Mouse (Mus musculus) forebrain, embryonic 12.5 days (tissue): ENCODE measurements around the gene Naxd. TPM values are rescaled to one million over a fixed set of nuclear protein-coding genes. Genes with fewer than 3 reads are reported as not detected.
A peak's percentile ranks its signal among the peaks of the same experiment; 100 is the strongest.

ENCODE experiments used
- ATAC-seq: fragments of 200-750 bp; cut with Nextera tagmentation; 2 replicates; pipeline ENCODE4 v1.8.0; 2017; ENCODE audit warnings: moderate TSS enrichment; ENCODE audit not compliant: low FRiP score
- H3K27ac ChIP-seq: fragments of 300-500 bp; sonication (generic); 2 replicates; pipeline ENCODE4 v1.5.1; 2016; ENCODE audit warnings: mild to moderate bottlenecking
- H3K27me3 ChIP-seq: fragments of 300-500 bp; sonication (generic); 2 replicates; pipeline ENCODE4 v1.6.1; 2016; ENCODE audit warnings: mild to moderate bottlenecking
- H3K36me3 ChIP-seq: fragments of 300-500 bp; sonication (generic); replicated peaks from 2 replicates; pipeline ENCODE4 v1.6.1; 2016; ENCODE audit warnings: mild to moderate bottlenecking
- H3K4me1 ChIP-seq: fragments of 300-500 bp; sonication (generic); 2 replicates; pipeline ENCODE4 v1.6.1; 2016
- H3K4me2 ChIP-seq: fragments of 300-500 bp; sonication (generic); 2 replicates; pipeline ENCODE4 v1.6.1; 2016; ENCODE audit warnings: mild to moderate bottlenecking, moderate library complexity
- H3K4me3 ChIP-seq: fragments of 300-500 bp; sonication (generic); replicated peaks from 2 replicates; pipeline ENCODE4 v1.5.1; 2016; ENCODE audit warnings: mild to moderate bottlenecking
- H3K9ac ChIP-seq: fragments of 300-500 bp; sonication (generic); 2 replicates; pipeline ENCODE4 v1.6.1; 2016; ENCODE audit warnings: mild to moderate bottlenecking
- H3K9me3 ChIP-seq: fragments of 300-500 bp; sonication (generic); 2 replicates; pipeline ENCODE4 v1.6.1; 2016
- WGBS: fragments of 180-500 bp; shearing (Covaris S2); methylation state at CpG from one replicate; pipeline ENCODE4 v1.1.7; 2016; 5-methylcytosine and 5-hydroxymethylcytosine counted together
- polyA plus RNA-seq: library from polyadenylated mRNA; unstranded; fragments of >200 nt; fragmentation: Nextera tagmentation; extraction: Ambion mirVana; gene quantifications from 2 replicates; pipeline ENCODE4 v1.2.1, GENCODE M21; 2016

The Naxd gene
- polyA plus RNA-seq, 1 experiment from 2014 or later: 127 TPM

DNA sequence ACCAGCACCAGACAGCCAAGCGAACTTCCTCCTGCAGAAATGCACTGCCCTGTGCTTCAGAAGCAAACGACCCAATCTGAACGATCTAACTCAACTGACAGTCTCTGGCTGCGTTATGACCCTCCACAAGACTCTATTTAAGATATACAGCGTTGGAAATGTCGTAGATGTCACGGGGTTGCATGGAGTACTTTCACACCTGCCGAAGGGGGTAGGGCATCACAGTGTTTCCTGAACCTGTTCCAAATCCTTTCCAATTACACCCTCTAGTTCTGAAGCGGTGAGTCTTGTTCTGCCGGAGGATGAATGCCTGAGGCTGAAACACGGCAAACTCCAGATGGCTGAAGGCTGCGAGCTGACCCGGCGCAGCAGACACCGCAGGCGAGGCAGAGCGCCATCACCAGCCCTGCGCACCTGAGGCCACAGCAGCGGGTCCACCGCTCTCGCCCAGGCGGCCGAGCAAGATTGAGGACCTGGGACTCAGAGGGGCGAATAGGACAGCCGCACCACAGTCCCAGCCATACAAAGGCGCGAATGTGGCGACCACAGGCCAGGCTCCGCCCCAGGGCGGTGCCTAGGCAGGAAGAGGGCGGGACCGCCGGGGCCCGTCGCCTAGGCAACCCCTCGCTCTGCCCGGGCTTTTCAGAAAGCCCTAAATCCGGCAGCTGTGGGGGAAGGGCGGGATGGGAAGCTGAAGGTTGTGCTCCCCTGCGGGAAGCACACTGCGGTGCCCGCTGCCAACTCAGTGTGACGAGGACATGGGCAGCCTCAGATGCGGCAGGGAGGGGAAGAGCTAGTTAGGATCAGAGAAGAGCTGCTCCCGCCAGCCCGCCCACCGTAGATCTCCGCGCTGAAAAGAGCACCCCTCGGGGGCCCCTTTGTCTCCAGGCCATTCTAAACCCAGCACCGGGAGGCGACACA, 57.8 kb downstream of the Naxd start, which contains the start of gene Ing1:
TSS of gene Ing1 (plus strand) at position 773 of the 921 bp plus-strand sequence.
- Histone ChIP-seq H3K4me2 (peak within 1 kb of the TSS; percentile 63), H3K9me3 (no peaks in the 10 kb centered on the region), H3K27ac (peak within 1 kb of the TSS; percentile 100), H3K9ac (peak within 1 kb of the TSS; percentile 96), H3K36me3 (no peaks in the 10 kb centered on the region), H3K27me3 (no peaks in the 10 kb centered on the region), H3K4me1 (peaks cover 36% of the 10 kb centered on the region), H3K4me3 (peak within 1 kb of the TSS; percentile 98)
- WGBS: under 1% methylated on average over 52 of the region's 52 CpGs
- peak; percentile 84 for ATAC-seq

DNA sequence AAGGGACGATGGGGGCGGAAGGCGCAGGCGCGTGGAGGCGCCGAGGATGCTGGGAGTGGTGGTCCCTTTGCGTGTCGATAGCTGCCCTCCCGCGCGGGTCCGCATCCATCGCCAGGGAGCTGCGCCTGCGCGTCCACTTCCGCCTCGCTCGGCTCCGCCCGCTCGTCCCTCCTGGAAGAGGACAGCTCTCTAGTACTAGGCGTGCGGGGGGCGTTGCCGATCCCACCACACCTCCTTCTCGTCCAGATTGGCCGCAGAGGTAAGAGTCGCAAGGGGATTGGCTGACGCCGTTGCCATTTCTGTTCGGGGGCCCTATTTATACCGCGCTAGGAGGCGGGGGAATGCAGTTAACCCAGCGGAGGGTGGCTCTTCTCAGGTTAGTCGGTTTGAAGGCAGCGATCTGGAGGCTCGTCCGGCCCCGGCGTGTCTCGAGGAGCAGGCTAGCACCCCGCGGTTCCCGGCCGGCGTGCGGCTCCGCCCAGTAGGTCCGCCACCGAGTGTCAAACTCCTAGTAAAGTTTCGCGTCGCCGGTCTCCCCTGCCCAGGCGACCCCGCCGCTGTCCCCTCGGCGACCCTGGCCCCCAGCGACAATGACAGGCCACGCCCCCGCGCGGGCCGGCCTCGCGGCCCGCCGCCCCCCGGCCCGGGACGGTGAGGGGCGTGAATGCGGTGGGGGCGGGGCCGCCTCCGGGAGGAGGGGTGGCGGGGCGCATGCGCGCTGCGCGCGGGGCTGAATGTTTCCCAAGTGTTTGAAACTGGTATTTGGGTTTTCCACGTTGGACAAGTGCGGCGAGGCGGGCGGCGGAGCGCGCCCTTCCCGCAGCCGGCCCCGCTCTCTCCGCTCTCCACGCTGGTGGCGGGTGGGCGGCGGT, 58.6 kb downstream of the Naxd start:
- peak overlapping the region; percentile 96 for H3K9ac ChIP-seq
- peaks cover 35% of the 10 kb centered on the region for H3K4me1 ChIP-seq
- H3K4me2 ChIP-seq: peak overlapping the region; percentile 63
- H3K9me3 ChIP-seq: no peaks in the 10 kb centered on the region
- peak overlapping the region; percentile 98 for H3K4me3 ChIP-seq
- peak; percentile 90 for ATAC-seq
- H3K27me3 ChIP-seq: no peaks in the 10 kb centered on the region
- no peaks in the 10 kb centered on the region for H3K36me3 ChIP-seq
- H3K27ac ChIP-seq: peak overlapping the region; percentile 100
- WGBS: under 1% methylated on average over 103 of the region's 103 CpGs

DNA sequence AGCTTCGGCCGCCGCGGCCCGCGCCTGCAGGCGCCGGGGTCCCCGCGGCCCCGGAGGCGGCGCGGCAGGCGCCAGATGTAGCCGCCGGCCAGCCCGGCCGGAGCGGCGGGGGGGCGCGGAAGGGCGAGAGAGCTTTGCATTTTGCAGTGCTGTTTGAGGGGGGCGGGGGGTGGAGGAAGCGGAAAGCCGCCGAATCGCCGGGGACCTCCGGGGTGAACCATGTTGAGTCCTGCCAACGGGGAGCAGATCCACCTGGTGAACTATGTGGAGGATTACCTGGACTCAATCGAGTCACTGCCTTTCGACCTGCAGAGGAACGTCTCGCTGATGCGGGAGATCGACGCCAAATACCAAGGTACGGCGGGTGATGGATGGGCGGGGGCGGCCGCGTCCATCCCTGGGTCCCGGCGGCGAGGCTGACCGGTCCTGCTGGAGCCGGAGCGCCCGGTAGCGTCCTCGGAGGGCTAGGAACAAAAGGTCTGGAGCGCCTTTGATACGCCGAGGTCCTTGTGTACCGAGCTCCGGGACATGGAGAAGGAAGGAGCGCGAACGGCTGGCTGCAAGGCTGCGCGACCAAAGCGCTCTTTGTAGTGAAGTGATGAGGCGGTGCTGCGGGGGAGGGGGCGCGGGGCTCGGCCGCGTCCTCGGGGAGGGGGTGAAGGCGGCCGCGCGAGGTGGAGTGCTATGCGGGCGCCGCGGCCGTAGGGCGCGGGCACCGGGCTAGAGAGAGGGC, 59.6 kb downstream of the Naxd start:
- WGBS: under 1% methylated on average over 84 of the region's 85 CpGs
- Histone ChIP-seq H3K4me2 (peak overlapping the region; percentile 63), H3K4me3 (peak overlapping the region; percentile 98), H3K36me3 (peaks cover 9% of the 10 kb centered on the region), H3K4me1 (peaks cover 33% of the 10 kb centered on the region), H3K9ac (peak overlapping the region; percentile 96), H3K27ac (peak overlapping the region; percentile 100), H3K9me3 (no peaks in the 10 kb centered on the region), H3K27me3 (no peaks in the 10 kb centered on the region)
- ATAC-seq: no peak

DNA sequence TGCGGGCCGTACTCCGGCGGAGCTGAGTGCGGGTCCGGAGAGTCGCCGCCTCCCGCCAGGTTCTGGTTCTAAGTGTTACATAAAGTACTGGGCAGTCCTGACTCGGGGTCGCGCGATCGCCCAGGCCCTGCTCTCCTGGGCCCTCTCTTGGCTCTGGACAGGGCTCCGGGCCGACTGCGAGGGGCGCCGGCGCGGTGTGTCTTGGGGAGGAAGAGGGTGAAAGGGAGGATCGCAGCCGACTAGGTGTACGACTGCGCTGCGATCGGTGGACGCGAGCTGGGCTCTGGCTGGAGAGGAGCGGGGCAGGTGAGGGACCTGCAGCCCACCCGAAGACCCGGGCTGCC, 60.1 kb downstream of the Naxd start:
- no peaks in the 10 kb centered on the region for H3K9me3 ChIP-seq
- H3K27ac ChIP-seq: peak overlapping the region; percentile 100
- WGBS: under 1% methylated on average over 27 of the region's 32 CpGs
- H3K9ac ChIP-seq: peak overlapping the region; percentile 96
- no peaks in the 10 kb centered on the region for H3K27me3 ChIP-seq
- peak overlapping the region; percentile 98 for H3K4me3 ChIP-seq
- no peak for ATAC-seq
- peak overlapping the region; percentile 63 for H3K4me2 ChIP-seq
- H3K4me1 ChIP-seq: peaks cover 33% of the 10 kb centered on the region
- H3K36me3 ChIP-seq: peaks cover 14% of the 10 kb centered on the region

DNA sequence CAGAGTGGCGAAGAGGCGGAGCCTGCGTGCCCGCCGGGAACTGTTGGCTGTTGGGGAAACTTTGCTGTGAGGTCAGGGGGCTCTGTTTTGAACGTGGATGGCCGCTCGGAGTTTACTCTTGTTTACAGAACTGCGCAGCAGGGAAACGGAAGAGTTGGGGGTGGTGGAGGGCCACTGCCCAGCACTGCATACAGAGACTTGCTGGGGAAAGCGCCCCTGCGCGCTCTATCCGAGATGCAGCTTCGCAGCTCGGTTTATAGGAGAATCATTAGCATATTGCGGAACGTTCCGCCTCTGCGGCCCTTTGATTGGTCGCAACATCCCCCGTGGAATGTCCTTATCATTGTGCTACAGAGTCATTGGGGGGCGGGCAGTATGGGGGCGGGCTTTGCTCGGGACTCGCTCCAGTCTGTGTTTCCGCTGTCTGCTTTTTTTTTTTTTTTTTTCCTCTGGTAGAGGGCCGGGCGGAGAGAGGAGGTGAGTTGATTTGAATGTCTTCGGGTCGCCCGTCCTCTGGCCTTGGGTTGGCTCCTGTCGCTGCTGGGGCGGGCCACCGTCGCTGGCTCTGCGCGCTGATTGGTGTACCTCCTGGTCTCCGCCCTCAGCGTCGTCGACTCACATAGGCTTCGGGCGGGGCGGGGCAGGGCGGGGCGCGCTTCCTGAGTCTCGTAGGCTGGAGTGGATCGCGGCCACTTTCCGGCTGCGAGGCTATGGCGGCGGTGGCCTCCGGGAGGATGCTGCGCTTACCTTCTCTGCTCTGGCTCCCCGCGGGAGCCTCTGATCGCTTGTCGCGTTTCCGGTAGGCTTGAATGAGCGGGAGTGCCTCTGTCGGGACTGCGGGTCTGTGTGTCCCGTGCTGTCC, 60.7 kb downstream of the Naxd start:
- Histone ChIP-seq H3K9me3 (no peaks in the 10 kb centered on the region), H3K9ac (peak overlapping the region; percentile 96), H3K36me3 (peaks cover 16% of the 10 kb centered on the region), H3K27me3 (no peaks in the 10 kb centered on the region), H3K4me3 (peak overlapping the region; percentile 98), H3K4me2 (peak overlapping the region; percentile 71), H3K27ac (peak overlapping the region; percentile 100), H3K4me1 (peaks cover 33% of the 10 kb centered on the region)
- under 1% methylated on average over 66 of the region's 67 CpGs for WGBS
- peak; percentile 77 for ATAC-seq

DNA sequence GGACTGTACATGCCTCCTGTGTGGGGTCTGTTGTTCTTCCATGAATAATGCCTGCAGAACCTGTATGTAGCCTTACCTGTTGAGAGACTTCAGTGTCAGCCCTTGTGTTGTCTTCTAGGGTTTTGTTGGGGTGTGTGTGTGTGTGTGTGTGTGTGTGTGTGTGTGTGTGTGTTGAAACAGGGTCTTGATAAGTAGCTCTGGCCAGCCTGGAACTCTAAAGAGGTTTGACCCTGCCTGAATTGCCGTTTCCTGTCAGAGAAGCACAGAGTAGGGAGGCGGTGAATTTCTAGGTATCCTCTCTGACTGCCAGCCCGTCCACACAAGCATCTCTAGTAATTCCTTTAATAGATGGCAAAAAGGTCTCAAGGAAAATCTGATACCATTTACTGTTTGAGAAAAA, 62.2 kb downstream of the Naxd start:
- no peak for ATAC-seq
- peaks cover 22% of the 10 kb centered on the region for H3K4me1 ChIP-seq
- no peaks in the 10 kb centered on the region for H3K9me3 ChIP-seq
- no peak overlapping the region for H3K9ac ChIP-seq
- 85% methylated on average over 3 of the region's 3 CpGs for WGBS
- 0 out of 2 replicates have a peak overlapping the region, but pooled peaks have one; percentile 71 for H3K4me2 ChIP-seq
- H3K27ac ChIP-seq: no peak overlapping the region
- H3K4me3 ChIP-seq: no peak overlapping the region
- H3K27me3 ChIP-seq: no peaks in the 10 kb centered on the region
- H3K36me3 ChIP-seq: peaks cover 31% of the 10 kb centered on the region

DNA sequence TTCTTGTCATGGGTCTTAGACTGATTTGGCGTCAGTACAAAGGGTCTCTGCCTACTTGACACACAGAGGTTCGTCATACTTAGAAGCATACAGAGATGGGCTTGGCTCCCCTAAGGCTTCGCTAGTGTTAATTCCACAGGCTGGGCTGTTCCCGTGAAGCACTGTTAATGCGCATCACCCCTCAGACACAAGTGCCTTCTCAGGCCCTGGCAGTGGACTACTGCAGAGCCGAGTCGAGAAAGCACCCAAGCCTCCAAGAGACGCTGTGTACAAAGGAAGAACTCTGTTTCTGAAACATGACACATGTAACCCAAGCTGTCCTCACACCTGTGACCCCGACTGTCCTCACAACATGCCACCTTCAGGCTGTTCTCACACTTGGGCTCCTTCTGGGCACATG, 62.9 kb downstream of the Naxd start:
- peaks cover 38% of the 10 kb centered on the region for H3K36me3 ChIP-seq
- peaks cover 19% of the 10 kb centered on the region for H3K4me1 ChIP-seq
- H3K27ac ChIP-seq: no peak overlapping the region
- no peaks in the 10 kb centered on the region for H3K9me3 ChIP-seq
- H3K4me2 ChIP-seq: no peak overlapping the region
- no peak overlapping the region for H3K9ac ChIP-seq
- no peaks in the 10 kb centered on the region for H3K27me3 ChIP-seq
- WGBS: 89% methylated on average over 9 of the region's 9 CpGs
- no peak for ATAC-seq
- no peak overlapping the region for H3K4me3 ChIP-seq

DNA sequence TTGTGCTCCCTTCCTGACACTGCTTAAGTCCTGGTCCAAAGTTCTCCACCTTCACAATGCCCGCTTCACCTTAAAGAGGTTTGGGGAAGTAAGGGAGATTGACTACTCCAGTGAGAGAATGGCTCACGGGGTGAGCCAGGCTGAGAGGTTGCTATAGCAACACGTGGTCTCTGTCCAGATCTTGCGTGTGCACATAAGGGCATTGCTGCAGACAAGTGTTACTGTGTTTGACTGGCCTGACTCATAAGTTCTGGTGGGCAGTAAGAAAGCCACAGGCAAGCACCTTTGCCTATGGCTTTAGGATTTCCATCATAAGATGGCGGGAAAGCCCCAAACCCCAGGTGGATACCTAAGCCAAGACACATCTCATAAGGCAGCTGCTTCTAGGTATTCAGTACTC, 66.9 kb downstream of the Naxd start:
- no peaks in the 10 kb centered on the region for H3K9me3 ChIP-seq
- 94% methylated on average over 5 of the region's 5 CpGs for WGBS
- H3K4me1 ChIP-seq: peaks cover 10% of the 10 kb centered on the region
- H3K27me3 ChIP-seq: no peaks in the 10 kb centered on the region
- peaks cover 72% of the 10 kb centered on the region for H3K36me3 ChIP-seq
- no peak overlapping the region for H3K4me2 ChIP-seq
- no peak for ATAC-seq
- H3K4me3 ChIP-seq: no peak overlapping the region
- H3K9ac ChIP-seq: no peak overlapping the region
- H3K27ac ChIP-seq: no peak overlapping the region

Other genes with a start within 250 kb of the Naxd start
- 50.0 and 51.3 TPM in 2 replicates for gene Col4a2, start 184.7 kb upstream of the Naxd start, polyA plus RNA-seq
- 100 and 102 TPM in 2 replicates for gene Col4a1, start 184.7 kb upstream of the Naxd start, polyA plus RNA-seq
- gene Rab20, start 18.8 kb upstream of the Naxd start, polyA plus RNA-seq: 0.36 and 0.74 TPM in 2 replicates
- gene Cars2, start 53.3 kb downstream of the Naxd start, polyA plus RNA-seq: 19.9 and 21.4 TPM in 2 replicates
- 43.6 and 47.2 TPM in 2 replicates for gene Ing1, start 58.1 kb downstream of the Naxd start, polyA plus RNA-seq
- 137 and 145 TPM in 2 replicates for gene Ankrd10, start 138.3 kb downstream of the Naxd start, polyA plus RNA-seq
- not detected in 2 replicates for gene 1700016D06Rik, start 203.6 kb downstream of the Naxd start, polyA plus RNA-seq
- 78.8 and 82.1 TPM in 2 replicates for gene Arhgef7, start 230.2 kb downstream of the Naxd start, polyA plus RNA-seq